In genomic region chr5:145014278-145014677, GRCm38 (mm10) we compare ENCODE assay signal across 34 mouse cellular contexts. TPM values are rescaled to one million over a fixed set of nuclear protein-coding genes. Genes with fewer than 3 reads are reported as not detected.
"Had no signal": no experiment of that assay in that cellular context is flagged by ENCODE, and none has a peak within 500 bp of the region (broad histone marks: within the 10 kb centered on the region; RNA-seq: fewer than 3 reads in every experiment).

No protein-coding gene starts in this region.

- H3K27me3 ChIP-seq: embryonic facial prominence, embryonic 12.5 days; embryonic facial prominence, embryonic 13.5 days; embryonic facial prominence, embryonic 15.5 days; forebrain, embryonic 12.5 days; forebrain, embryonic 13.5 days; forebrain, embryonic 15.5 days had no signal

- H3K4me1 ChIP-seq: embryonic facial prominence, embryonic 12.5 days; embryonic facial prominence, embryonic 15.5 days; forebrain, embryonic 10.5 days; forebrain, embryonic 12.5 days; forebrain, embryonic 13.5 days; forebrain, embryonic 15.5 days had no signal

- H3K4me2 ChIP-seq: embryonic facial prominence, embryonic 12.5 days; embryonic facial prominence, embryonic 13.5 days; embryonic facial prominence, embryonic 15.5 days; forebrain, embryonic 12.5 days; forebrain, embryonic 13.5 days; forebrain, embryonic 15.5 days had no signal

- H3K9ac ChIP-seq: embryonic facial prominence, embryonic 12.5 days; embryonic facial prominence, embryonic 13.5 days; embryonic facial prominence, embryonic 15.5 days; forebrain, embryonic 12.5 days; forebrain, embryonic 13.5 days; forebrain, embryonic 15.5 days; forebrain, postnatal 0 days had no signal

- H3K4me3 ChIP-seq: embryonic facial prominence, embryonic 10.5 days; embryonic facial prominence, embryonic 12.5 days; embryonic facial prominence, embryonic 13.5 days; embryonic facial prominence, embryonic 15.5 days; erythroblast, embryonic 14.5 days; forebrain, embryonic 10.5 days; forebrain, embryonic 12.5 days; forebrain, embryonic 13.5 days; forebrain, embryonic 15.5 days; gastrocnemius, adult 2 months; heart, adult 2 months had no signal

- H3K9me3 ChIP-seq: embryonic facial prominence, embryonic 10.5 days; embryonic facial prominence, embryonic 12.5 days; embryonic facial prominence, embryonic 13.5 days; embryonic facial prominence, embryonic 15.5 days; forebrain, embryonic 10.5 days; forebrain, embryonic 12.5 days; forebrain, embryonic 13.5 days; forebrain, embryonic 15.5 days had no signal

- ATAC-seq: forebrain, embryonic 13.5 days; forebrain, embryonic 14.5 days; forebrain, embryonic 15.5 days; forebrain, embryonic 16.5 days; forebrain, postnatal 0 days had no signal

- DNase-seq: cerebellum, adult 18-20 months; cerebellum, adult 2 months; cerebellum, adult 8-10 months; cerebellum, adult 9-10 months; cerebellum, postnatal 10 days; cerebellum, postnatal 14 days; cerebellum, postnatal 25 days; cerebellum, postnatal 36 days; embryo, embryonic 11 days; forebrain, postnatal 0 days; gastrocnemius, adult 2 months; gastrocnemius, postnatal 10 days; gastrocnemius, postnatal 14 days; gastrocnemius, postnatal 25 days; gastrocnemius, postnatal 36 days; heart, adult 18-20 months; heart, adult 2 months had no signal

- H3K27ac ChIP-seq: embryonic facial prominence, embryonic 10.5 days; embryonic facial prominence, embryonic 12.5 days; embryonic facial prominence, embryonic 13.5 days; embryonic facial prominence, embryonic 15.5 days; forebrain, embryonic 10.5 days; forebrain, embryonic 12.5 days; forebrain, embryonic 13.5 days; forebrain, embryonic 15.5 days; gastrocnemius, adult 2 months; heart, adult 2 months had no signal

- H3K36me3 ChIP-seq: embryonic facial prominence, embryonic 10.5 days; embryonic facial prominence, embryonic 12.5 days; embryonic facial prominence, embryonic 13.5 days; embryonic facial prominence, embryonic 15.5 days; forebrain, embryonic 10.5 days; forebrain, embryonic 12.5 days; forebrain, embryonic 15.5 days had no signal

RNA-seq across cellular contexts. Expression of gene Gm4871, which starts 18.3 kb away (rescaled TPM):
- polyA plus RNA-seq: cerebellum, adult 2 months; cortical plate, adult 2 months; embryonic facial prominence, embryonic 10.5 days; embryonic facial prominence, embryonic 11.5 days; embryonic facial prominence, embryonic 12.5 days; embryonic facial prominence, embryonic 13.5 days; embryonic facial prominence, embryonic 14.5 days; embryonic facial prominence, embryonic 15.5 days; erythroblast, embryonic 14.5 days; forebrain, embryonic 10.5 days; forebrain, embryonic 11.5 days; forebrain, embryonic 12.5 days; forebrain, embryonic 13.5 days; forebrain, embryonic 14.5 days; forebrain, embryonic 15.5 days; forebrain, embryonic 16.5 days; forebrain, postnatal 0 days; frontal cortex, adult 2 months; gonadal fat pad, adult 2 months; heart, adult 2 months had no signal

RNA-seq across cellular contexts. Expression of gene 1700018F24Rik, which starts 28.5 kb away (rescaled TPM):
- polyA plus RNA-seq: cerebellum, adult 2 months; cortical plate, adult 2 months; embryonic facial prominence, embryonic 10.5 days; embryonic facial prominence, embryonic 11.5 days; embryonic facial prominence, embryonic 12.5 days; embryonic facial prominence, embryonic 13.5 days; erythroblast, embryonic 14.5 days; forebrain, embryonic 10.5 days; forebrain, embryonic 11.5 days; forebrain, embryonic 12.5 days; forebrain, embryonic 13.5 days; forebrain, embryonic 14.5 days; forebrain, embryonic 15.5 days; forebrain, embryonic 16.5 days; forebrain, postnatal 0 days; frontal cortex, adult 2 months; gonadal fat pad, adult 2 months; heart, adult 2 months had no signal
